Mouse (Mus musculus): Measurements from ENCODE around the gene Flad1.

DNA sequence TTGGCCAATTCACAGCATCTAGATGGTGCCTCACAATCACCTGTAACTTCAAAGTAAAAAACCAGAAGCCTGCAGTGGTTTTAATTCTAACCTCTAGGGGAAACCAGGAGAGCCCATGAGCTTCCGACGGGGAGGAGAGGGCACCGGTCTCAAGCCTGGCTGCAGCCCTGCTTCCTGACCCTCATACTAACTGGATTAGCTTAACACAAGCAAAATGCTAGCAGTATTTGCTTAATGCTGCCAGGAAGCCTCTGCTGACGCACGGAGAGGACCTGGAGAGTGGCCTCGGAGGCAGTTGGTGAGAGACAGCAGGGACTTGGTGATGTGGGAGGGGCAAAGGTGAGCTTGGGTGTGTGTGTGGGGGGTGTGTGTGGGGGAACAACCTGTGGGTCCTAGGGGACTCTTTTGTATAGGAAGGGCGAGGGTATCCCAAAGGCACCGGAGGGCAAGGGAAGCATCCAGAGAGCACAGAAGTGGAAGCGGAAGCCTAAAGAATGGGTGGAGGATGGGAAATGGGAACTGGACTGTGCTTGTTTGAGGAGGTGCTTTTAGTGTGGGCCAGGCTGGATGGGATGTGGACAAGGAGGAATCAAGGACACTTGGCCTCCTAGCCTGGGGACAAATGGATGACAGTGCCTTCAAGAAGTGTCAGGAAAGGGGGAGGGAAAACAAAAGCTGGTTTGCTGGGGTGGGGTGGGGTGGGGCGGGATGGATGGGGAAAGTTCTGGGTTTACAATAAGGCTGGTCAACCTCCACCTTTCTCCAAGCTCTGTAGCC lies 42.9 kb upstream of the Flad1 start, which contains the start of gene Pmvk:
- TF ChIP-seq POLR2A (IDR thresholded peaks at IDR 0.05; ENCODE audit: extremely low read depth, insufficient read depth, low read length) (no peak), CTCF (IDR thresholded peaks at IDR 0.05; ENCODE audit: low read depth, low read length) (no peak)

Measured in liver, adult 2 months (tissue).